Mouse (Mus musculus) C2C12 (cell line): ENCODE data around the gene Prss12. TPM values are rescaled to one million over a fixed set of nuclear protein-coding genes. Genes with fewer than 3 reads are reported as not detected.

Experiments
- H3K27me3 ChIP-seq: one replicate; pipeline ENCODE4 v1.6.1; 2011; ENCODE audit not compliant: control insufficient read depth, insufficient read depth, insufficient read length
- H3K36me3 ChIP-seq: one replicate; pipeline ENCODE4 v1.6.1; 2011; ENCODE audit not compliant: control insufficient read depth, insufficient read depth
- H3K4me3 ChIP-seq: one replicate; pipeline ENCODE4 v1.5.1; 2011; ENCODE audit warnings: mild to moderate bottlenecking, control low read depth; ENCODE audit not compliant: poor library complexity, insufficient read depth, severe bottlenecking
- H3K79me2 ChIP-seq: one replicate; pipeline ENCODE4 v1.6.1; 2011; ENCODE audit not compliant: control insufficient read depth, insufficient read depth
- H3K79me3 ChIP-seq: one replicate; pipeline ENCODE4 v1.6.1; 2011; ENCODE audit warnings: low read depth, control low read depth
- H3ac ChIP-seq: one replicate; pipeline ENCODE3; 2011; ENCODE audit warnings: low read depth; ENCODE audit not compliant: control insufficient read depth, insufficient read length
- CEBPB ChIP-seq: IDR thresholded peaks from one replicate; pipeline ENCODE4 v1.6.1; 2011; ENCODE audit warnings: low read depth, mild to moderate bottlenecking, control low read depth, moderate library complexity
- CTCF ChIP-seq: IDR thresholded peaks from one replicate; pipeline ENCODE4 v1.5.1; 2011; ENCODE audit not compliant: control insufficient read depth, insufficient read depth, insufficient read length
- FOSL1 ChIP-seq: IDR thresholded peaks from one replicate; pipeline ENCODE4 v1.8.0; 2011; ENCODE audit warnings: mild to moderate bottlenecking, low read length; ENCODE audit not compliant: poor library complexity, insufficient read depth, severe bottlenecking
- MAX ChIP-seq: IDR thresholded peaks from one replicate; pipeline ENCODE4 v1.6.1; 2011; ENCODE audit warnings: mild to moderate bottlenecking, control low read depth
- MYOD1 ChIP-seq: IDR thresholded peaks from one replicate; pipeline ENCODE4 v1.6.1; 2011; ENCODE audit warnings: low read depth; ENCODE audit not compliant: control insufficient read depth, insufficient read length
- MYOG ChIP-seq: IDR thresholded peaks from one replicate; pipeline ENCODE4 v1.6.1; 2011; ENCODE audit not compliant: control insufficient read depth, insufficient read length; ENCODE audit errors: extremely low read depth
- USF1 ChIP-seq: IDR thresholded peaks from one replicate; pipeline ENCODE4 v1.6.1; 2011; ENCODE audit warnings: low read depth, mild to moderate bottlenecking, control low read depth, moderate library complexity
- long read RNA-seq, 2 experiments: library from polyadenylated mRNA; unstranded; transcript quantifications; one replicate each; pipeline ENCODE4 v2.0.0; 2019 to 2020
- polyA plus RNA-seq: library from polyadenylated mRNA; unstranded; fragments of >200 nt; fragmentation: generic; extraction: Trizol; gene quantifications from one replicate; pipeline ENCODE4 v1.2.1, GENCODE M21; 2012; ENCODE audit warnings: missing spikeins

Gene Prss12
- polyA plus RNA-seq: 0.30 TPM
- long read RNA-seq, experiment 1: 0 reads
- long read RNA-seq, experiment 2, partial matches to known transcripts: 0 of 1 reads
- long read RNA-seq, experiment 2, other reads (novel, unspliced or antisense): 0 of 1 reads

GRCm38 (mm10) chr3:123446708-123447537, at the start of gene Prss12:
Gene Prss12, plus strand, starts transcription at chr3:123446913.
- peaks cover 18% of the 10 kb centered on the region for H3K27me3 ChIP-seq
- H3K79me3 ChIP-seq: no peaks in the 10 kb centered on the region
- TF ChIP-seq FOSL1: no peak
- TF ChIP-seq MAX: no peak
- no peak for TF ChIP-seq CTCF
- TF ChIP-seq CEBPB: no peak
- no peak for TF ChIP-seq MYOD1
- no peak for TF ChIP-seq USF1
- TF ChIP-seq MYOG: no peak

GRCm38 (mm10) chr3:123397562-123398481, 48.9 kb upstream of the Prss12 start:
- TF ChIP-seq USF1 (no peak), MAX (no peak), MYOG (no peak), CTCF (no peak), MYOD1 (no peak), CEBPB (no peak), FOSL1 (no peak)
- peaks cover 10% of the 10 kb centered on the region for H3K27me3 ChIP-seq
- no peaks in the 10 kb centered on the region for H3K79me3 ChIP-seq
- no peak overlapping the region for H3K4me3 ChIP-seq
- no peak overlapping the region for H3ac ChIP-seq
- H3K79me2 ChIP-seq: no peaks in the 10 kb centered on the region
- H3K36me3 ChIP-seq: no peaks in the 10 kb centered on the region

More at GRCm38 (mm10) chr3:123446708-123447537, at the start of gene Prss12:
- peak within 1 kb of the TSS; percentile 69 for H3ac ChIP-seq
- no peaks in the 10 kb centered on the region for H3K36me3 ChIP-seq
- no peak within 1 kb of the TSS for H3K4me3 ChIP-seq
- no peaks in the 10 kb centered on the region for H3K79me2 ChIP-seq

GRCm38 (mm10) chr3:123404945-123405344, 41.8 kb upstream of the Prss12 start:
- H3K27me3 ChIP-seq: peaks cover 14% of the 10 kb centered on the region
- no peaks in the 10 kb centered on the region for H3K79me2 ChIP-seq
- H3ac ChIP-seq: no peak overlapping the region
- no peak overlapping the region for H3K4me3 ChIP-seq
- H3K79me3 ChIP-seq: no peaks in the 10 kb centered on the region
- no peaks in the 10 kb centered on the region for H3K36me3 ChIP-seq
- TF ChIP-seq MAX (no peak), MYOG (no peak), USF1 (no peak), MYOD1 (no peak), CEBPB (no peak), CTCF (no peak), FOSL1 (no peak)

- H3K79me2 ChIP-seq: no peaks in the 10 kb centered on the region
- H3K36me3 ChIP-seq: no peaks in the 10 kb centered on the region
- H3K79me3 ChIP-seq: no peaks in the 10 kb centered on the region
- H3K27me3 ChIP-seq: peaks cover 5% of the 10 kb centered on the region
- no peak overlapping the region for H3K4me3 ChIP-seq
- H3ac ChIP-seq: no peak overlapping the region
- TF ChIP-seq MAX (no peak), MYOG (no peak), CTCF (no peak), MYOD1 (no peak), CEBPB (no peak)
Observed at GRCm38 (mm10) chr3:123411821-123412578, 34.7 kb upstream of the Prss12 start.

GRCm38 (mm10) chr3:123413173-123413572, 33.5 kb upstream of the Prss12 start:
- no peaks in the 10 kb centered on the region for H3K79me2 ChIP-seq
- H3K4me3 ChIP-seq: no peak overlapping the region
- H3K79me3 ChIP-seq: no peaks in the 10 kb centered on the region
- H3K36me3 ChIP-seq: no peaks in the 10 kb centered on the region
- no peak overlapping the region for H3ac ChIP-seq
- TF ChIP-seq FOSL1: no peak
- no peak for TF ChIP-seq CEBPB
- peaks cover 5% of the 10 kb centered on the region for H3K27me3 ChIP-seq
